Mouse (Mus musculus) spleen, postnatal 10 days (tissue): Measurements from ENCODE around the gene Ptprn2.

Source experiments
- DNase-seq, 2 experiments: peaks; one replicate each; pipeline ENCODE4 v3.0.0; 2021 to 2022; ENCODE audit warnings: low spot score in 2 of 2

The Ptprn2 gene

GRCm38 (mm10) chr12:116646771-116647170, 161.3 kb downstream of the Ptprn2 start:
- no peak for DNase-seq

DNA sequence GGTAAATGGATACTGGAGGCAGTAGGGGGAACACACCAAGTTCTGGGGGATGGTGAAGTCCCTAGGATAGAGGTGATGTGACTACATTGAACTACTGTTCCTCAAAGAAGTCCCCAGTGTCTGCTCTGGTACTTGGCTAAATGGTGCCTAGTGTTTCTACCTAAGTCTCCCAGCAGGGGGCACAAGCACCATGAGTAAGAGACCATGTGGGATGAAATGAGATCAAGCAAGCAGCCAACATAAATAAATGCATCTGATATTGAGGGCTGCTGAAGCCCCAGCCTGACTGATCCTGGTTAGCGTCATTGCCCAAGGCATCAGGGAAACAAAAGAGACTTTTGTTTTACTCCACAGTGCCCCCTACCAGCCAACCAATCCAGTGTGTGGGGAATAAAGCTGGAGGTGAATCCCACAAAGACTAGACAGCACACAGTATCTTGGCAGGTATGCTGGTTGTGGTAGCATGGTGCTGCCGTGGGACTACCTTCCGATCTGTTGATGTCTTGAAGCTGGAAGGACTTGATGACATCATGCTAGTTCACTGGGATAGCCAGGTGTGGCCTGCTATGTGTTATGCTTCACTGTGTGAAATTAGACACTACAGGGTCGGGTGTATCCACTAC, 163.2 kb downstream of the Ptprn2 start:
- peak in 1 of 2 experiments; percentile 15 for DNase-seq

- DNase-seq: peak in 1 of 2 experiments; percentile 26
These were observed 168.2 kb downstream of the Ptprn2 start for GRCm38 (mm10) chr12:116653684-116654083.

DNA sequence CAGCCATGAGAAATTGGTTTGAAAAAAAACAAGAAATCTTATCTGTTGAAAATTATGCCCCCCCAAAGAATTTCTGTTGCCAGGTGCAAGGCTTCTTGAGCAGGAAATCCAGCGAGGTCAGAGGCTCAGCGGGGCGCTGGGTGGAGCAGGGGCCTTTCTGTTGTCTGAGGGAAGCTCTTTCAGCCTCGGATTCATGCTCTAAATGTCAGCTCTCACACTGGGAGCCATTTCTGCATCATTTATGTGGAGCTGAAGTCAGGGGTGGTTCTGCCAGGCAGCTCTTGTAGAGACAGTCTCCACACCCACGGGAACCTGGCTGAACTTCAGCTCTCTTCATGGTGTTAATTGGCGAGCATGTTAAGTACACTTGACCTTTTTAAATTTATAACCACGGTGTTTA, 174.6 kb downstream of the Ptprn2 start:
- no peak for DNase-seq

GRCm38 (mm10) chr12:116661018-116661417, 175.5 kb downstream of the Ptprn2 start:
- DNase-seq: no peak

DNA sequence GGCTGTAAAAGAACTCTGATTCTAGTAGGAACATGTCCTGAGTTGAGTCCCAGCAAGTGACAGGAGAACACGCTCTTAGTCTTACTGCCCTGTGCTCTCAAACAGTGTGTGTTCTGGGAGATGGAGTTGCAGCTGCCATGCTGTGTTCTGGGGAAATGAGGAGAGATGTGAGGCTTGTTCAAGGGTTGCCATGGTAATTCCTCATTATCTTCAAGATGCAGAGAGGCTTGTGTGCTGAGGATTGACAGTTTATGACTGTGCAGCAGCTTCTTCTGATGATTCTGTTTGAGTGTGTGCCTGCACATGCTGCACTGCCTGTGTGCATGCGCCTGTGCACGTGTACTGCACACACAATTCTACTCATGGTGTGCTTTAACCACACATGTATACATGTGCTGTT, 192.2 kb downstream of the Ptprn2 start:
- no peak for DNase-seq

DNA sequence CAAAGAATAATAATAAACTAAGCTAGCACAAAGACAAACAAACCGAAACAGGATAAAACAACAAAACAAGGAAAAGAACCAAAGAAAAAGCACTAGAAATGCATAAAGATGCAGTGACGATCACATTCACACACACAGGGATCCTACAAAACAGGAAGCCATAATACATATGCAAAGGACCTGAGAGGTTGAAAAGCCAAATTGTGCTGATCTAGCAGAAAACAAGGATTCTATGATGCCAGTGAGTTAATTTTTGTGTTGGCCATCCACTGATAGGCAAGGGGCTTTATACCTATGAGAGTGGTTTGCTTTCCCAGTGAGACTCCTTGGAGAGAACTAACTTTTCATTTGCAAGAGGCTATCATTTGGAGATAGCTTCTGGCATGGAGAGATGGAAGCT, 204.3 kb downstream of the Ptprn2 start:
- no peak for DNase-seq

DNA sequence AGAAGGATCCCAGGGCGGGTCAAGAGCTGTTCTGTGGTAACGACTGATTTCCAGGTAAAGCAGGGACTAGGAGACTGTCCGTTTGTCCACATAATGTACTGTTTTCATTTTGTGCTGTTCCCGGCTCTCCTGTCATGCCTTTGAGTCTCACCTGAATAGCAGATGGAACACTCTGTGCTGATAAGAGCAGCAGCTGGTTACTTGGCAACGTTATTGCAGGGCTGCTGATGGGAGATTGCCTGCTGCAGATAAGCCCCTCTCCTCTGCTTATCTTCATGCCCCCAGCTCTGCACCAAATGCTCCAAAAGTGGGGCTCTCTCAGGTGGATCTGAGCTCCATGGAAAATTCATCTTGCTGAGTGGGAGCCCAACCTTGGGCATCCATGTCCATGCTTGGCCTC, 224.0 kb downstream of the Ptprn2 start:
- no peak for DNase-seq

DNA sequence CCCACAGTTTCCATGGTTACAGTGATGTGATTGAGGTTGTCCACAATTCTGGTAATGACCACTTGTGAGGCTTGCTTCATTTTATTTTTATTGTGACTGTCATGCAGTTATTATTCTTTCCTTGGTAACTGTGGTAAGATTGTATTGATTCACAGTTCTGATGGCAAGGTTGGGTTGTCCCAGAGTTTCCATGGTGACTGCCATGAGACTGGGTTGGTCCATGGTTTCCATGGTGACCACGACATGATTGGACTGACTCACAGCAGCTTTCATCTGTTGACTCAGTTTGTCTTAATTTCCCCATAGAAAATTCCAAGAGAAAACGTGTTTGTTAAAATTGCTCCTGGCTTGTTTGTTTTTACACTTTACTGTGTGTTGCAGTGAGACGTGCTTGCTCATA, 225.2 kb downstream of the Ptprn2 start:
- DNase-seq: no peak

GRCm38 (mm10) chr12:116711133-116711532, 225.6 kb downstream of the Ptprn2 start:
- no peak for DNase-seq

GRCm38 (mm10) chr12:116713096-116713495, 227.6 kb downstream of the Ptprn2 start:
- no peak for DNase-seq

- no peak for DNase-seq
These were observed 235.5 kb downstream of the Ptprn2 start for GRCm38 (mm10) chr12:116721062-116721461.

DNA sequence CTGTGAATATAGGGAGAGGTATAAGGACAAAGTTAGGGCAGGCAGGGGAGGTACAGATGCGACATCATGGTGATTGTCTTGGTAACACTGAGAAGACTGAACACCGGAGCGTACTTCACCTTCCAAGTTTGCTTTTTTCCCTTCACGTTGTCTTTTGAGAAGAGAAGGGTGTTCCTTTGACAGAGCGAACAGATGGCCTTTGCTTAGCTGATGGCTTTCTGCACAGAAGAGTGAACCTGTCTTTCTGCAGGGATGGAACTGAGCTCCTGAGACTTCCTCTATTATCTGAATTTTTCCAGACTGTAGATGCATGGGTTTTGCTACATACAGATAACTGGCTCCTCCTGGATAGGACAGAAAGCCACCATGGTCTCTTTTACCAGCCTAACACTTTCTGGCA, 254.6 kb downstream of the Ptprn2 start:
- DNase-seq: no peak

- no peak for DNase-seq
These were observed 255.8 kb downstream of the Ptprn2 start for GRCm38 (mm10) chr12:116741300-116741699.

GRCm38 (mm10) chr12:116746401-116746800, 260.9 kb downstream of the Ptprn2 start:
- no peak for DNase-seq

DNA sequence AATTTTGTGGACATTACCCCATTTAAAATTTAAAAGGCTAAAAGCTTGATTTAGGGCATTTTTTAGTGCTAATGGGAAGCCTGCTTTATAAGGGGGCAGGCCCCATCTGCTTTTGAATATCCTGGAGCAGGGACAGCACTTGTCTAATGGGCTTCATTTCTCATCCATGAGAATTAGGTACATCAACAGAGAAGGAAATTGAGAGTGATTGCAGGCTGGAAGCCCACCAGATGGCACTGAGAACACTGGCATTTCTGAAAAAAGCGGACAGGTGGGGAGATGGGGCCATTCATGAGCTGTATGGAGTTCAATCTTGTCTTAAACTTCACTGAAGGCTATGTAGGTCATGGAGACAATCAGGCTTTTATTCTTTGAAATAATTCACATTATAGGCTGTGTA, 267.3 kb downstream of the Ptprn2 start:
- no peak for DNase-seq

DNA sequence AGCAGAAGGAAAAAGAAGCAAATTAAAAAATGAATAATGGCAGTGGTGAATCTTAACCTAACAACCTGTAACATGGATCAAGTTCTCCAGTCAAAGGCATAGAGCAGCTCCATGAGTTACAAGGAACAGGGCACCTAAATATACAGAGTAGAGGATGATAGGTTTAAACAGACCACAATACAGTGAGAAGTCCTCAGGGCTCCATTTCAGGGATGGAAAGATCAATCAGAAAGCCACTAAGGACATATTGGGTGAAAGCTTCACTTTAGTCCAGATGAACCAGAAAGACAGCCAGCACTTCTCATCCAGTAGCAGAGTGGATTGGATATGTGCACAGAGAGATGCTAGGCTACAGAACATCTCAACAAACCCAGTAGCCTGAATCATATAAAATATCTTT, 278.4 kb downstream of the Ptprn2 start:
- no peak for DNase-seq

GRCm38 (mm10) chr12:116770911-116771310, 285.4 kb downstream of the Ptprn2 start:
- no peak for DNase-seq

GRCm38 (mm10) chr12:116771493-116771892, 286.0 kb downstream of the Ptprn2 start:
- DNase-seq: no peak

- no peak for DNase-seq
These were observed 286.6 kb downstream of the Ptprn2 start for GRCm38 (mm10) chr12:116772081-116772566.

DNA sequence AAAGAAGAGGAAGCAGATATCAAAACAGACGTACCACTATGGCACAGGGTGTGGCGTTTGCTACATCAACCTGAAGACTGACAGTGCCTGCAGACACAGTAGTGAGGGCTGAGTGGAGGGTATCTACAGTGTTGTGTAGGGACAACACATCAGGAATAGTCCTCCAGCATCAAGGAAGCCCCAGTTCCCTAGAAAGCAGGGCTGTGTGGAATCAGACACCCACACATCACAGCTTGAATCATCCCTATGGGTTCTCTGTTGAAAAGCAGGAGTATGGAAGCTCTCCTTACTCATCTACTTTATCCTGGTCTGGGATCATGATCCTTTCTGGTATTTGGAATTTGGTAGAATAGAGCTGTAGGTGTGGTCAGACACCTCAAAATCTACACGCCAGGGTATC, 287.8 kb downstream of the Ptprn2 start:
- DNase-seq: no peak

DNA sequence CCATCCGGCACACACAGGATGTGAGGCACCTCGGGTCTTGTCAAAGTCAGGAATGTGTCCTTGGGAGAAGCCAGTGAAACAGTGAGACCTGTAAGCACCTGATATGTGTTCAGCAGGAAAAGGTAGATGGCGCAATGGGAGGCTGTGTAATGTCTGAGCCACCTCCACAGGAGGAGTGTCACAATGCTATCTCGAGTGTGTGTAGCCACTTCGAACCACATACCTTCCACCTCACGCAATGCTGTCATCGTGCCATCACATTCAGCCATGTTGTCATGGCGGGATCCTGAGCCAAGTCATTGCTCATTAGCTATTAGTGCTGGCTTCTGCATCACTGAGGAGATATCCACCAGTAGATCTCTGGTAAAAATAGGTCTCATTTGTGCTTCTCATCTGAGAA, 290.9 kb downstream of the Ptprn2 start:
- no peak for DNase-seq

GRCm38 (mm10) chr12:116778095-116779090, 292.9 kb downstream of the Ptprn2 start:
- no peak for DNase-seq
